ENCODE assay signal across 11 mouse cellular contexts in genomic region chr3:149367888-149368287, GRCm38 (mm10).
"Had no signal": no experiment of that assay in that cellular context is flagged by ENCODE, and none has a peak within 500 bp of the region (broad histone marks: within the 10 kb centered on the region; RNA-seq: fewer than 3 reads in every experiment).

No protein-coding gene starts in this region.

- H3K27ac ChIP-seq: left cerebral cortex, adult 2 months; liver, embryonic 13.5 days had no signal

- H3K4me3 ChIP-seq: left cerebral cortex, adult 2 months; liver, embryonic 13.5 days had no signal

- H3K36me3 ChIP-seq: liver, embryonic 13.5 days had no signal

- DNase-seq: kidney, postnatal 25 days; layer of hippocampus, postnatal 36 days; liver, embryonic 13.5 days; lung, adult 2 months; lung, postnatal 14 days; lung, postnatal 4 days; midbrain, embryonic 14.5 days; thymus, adult 18-20 months; thymus, postnatal 36 days had no signal

- H3K27me3 ChIP-seq: liver, embryonic 13.5 days had no signal

- H3K4me2 ChIP-seq: liver, embryonic 13.5 days; midbrain, embryonic 11.5 days had no signal

- H3K9me3 ChIP-seq: liver, embryonic 13.5 days had no signal

- H3K4me1 ChIP-seq: liver, embryonic 13.5 days had no signal

- H3K9ac ChIP-seq: liver, embryonic 13.5 days had no signal
